In genomic region chr2:45168606-45169005, GRCm38 (mm10) we compare ENCODE assay signal across 21 mouse cellular contexts. TPM values are rescaled to one million over a fixed set of nuclear protein-coding genes. Genes with fewer than 3 reads are reported as not detected.
A peak's percentile ranks its signal among the peaks of the same experiment; 100 is the strongest.
DNase-seq lines count a peak whose midpoint lies in the region; ATAC-seq and TF ChIP-seq lines count a peak whose summit lies in the region.
"Had no signal": no experiment of that assay in that cellular context is flagged by ENCODE, and none has a peak within 500 bp of the region (broad histone marks: within the 10 kb centered on the region; RNA-seq: fewer than 3 reads in every experiment).

No protein-coding gene starts in this region.

- H3K27ac ChIP-seq in forebrain, postnatal 0 days (ENCODE audit: low read depth, low read length): no peak overlapping the region
- H3K27ac ChIP-seq in forebrain, embryonic 11.5 days (ENCODE audit: low read depth, low read length): no peak overlapping the region
- H3K27ac ChIP-seq: embryonic facial prominence, embryonic 13.5 days; heart, embryonic 13.5 days; hindbrain, embryonic 12.5 days; hindbrain, postnatal 0 days had no signal

- H3K4me1 ChIP-seq in forebrain, postnatal 0 days (ENCODE audit: insufficient read depth): no peaks in the 10 kb centered on the region
- H3K4me1 ChIP-seq in forebrain, embryonic 11.5 days (replicated peaks; ENCODE audit: control insufficient read depth, insufficient read depth, low read length): peaks cover 5% of the 10 kb centered on the region; the same call in 1 of the 2 replicates

- no peak for TF ChIP-seq CTCF in forebrain, postnatal 0 days (IDR thresholded peaks at IDR 0.05; ENCODE audit: low read depth)

- no peaks in the 10 kb centered on the region for H3K27me3 ChIP-seq in forebrain, postnatal 0 days (ENCODE audit: insufficient read depth, low read length)
- no peaks in the 10 kb centered on the region for H3K27me3 ChIP-seq in forebrain, embryonic 11.5 days (ENCODE audit: control insufficient read depth, insufficient read depth, low read length)
- H3K27me3 ChIP-seq: embryonic facial prominence, embryonic 13.5 days; heart, embryonic 13.5 days; hindbrain, embryonic 12.5 days had no signal

- H3K4me2 ChIP-seq in forebrain, postnatal 0 days (ENCODE audit: low read depth): no peak overlapping the region
- no peak overlapping the region for H3K4me2 ChIP-seq in forebrain, embryonic 11.5 days (ENCODE audit: low read depth, low read length, severe bottlenecking)
- H3K4me2 ChIP-seq: embryonic facial prominence, embryonic 13.5 days; heart, embryonic 13.5 days; hindbrain, embryonic 12.5 days had no signal

- ATAC-seq in forebrain, postnatal 0 days: peak; percentile 42; the same call in 1 of the 2 replicates
- no peak for ATAC-seq in forebrain, embryonic 11.5 days (replicated peaks; ENCODE audit: low FRiP score)
- ATAC-seq: CD4-positive, CD25-positive, alpha-beta regulatory T cell, adult 4 months; hindbrain, postnatal 0 days had no signal

- no peaks in the 10 kb centered on the region for H3K36me3 ChIP-seq in forebrain, postnatal 0 days (ENCODE audit: insufficient read depth)
- H3K36me3 ChIP-seq in forebrain, embryonic 11.5 days (ENCODE audit: control insufficient read depth, insufficient read depth, low read length): no peaks in the 10 kb centered on the region
- H3K36me3 ChIP-seq: embryonic facial prominence, embryonic 13.5 days; G1E; heart, embryonic 13.5 days; hindbrain, embryonic 12.5 days had no signal

- no peak overlapping the region for H3K4me3 ChIP-seq in forebrain, postnatal 0 days (ENCODE audit: low read depth, low read length)
- no peak overlapping the region for H3K4me3 ChIP-seq in forebrain, embryonic 11.5 days (ENCODE audit: low read depth, low read length)
- H3K4me3 ChIP-seq: embryonic facial prominence, embryonic 13.5 days; heart, embryonic 13.5 days; hindbrain, embryonic 12.5 days had no signal

- WGBS in forebrain, postnatal 0 days: 70% methylated on average over 3 of the region's 3 CpGs
- 88% methylated on average over 3 of the region's 3 CpGs for WGBS in forebrain, embryonic 11.5 days

- no peaks in the 10 kb centered on the region for H3K9me3 ChIP-seq in forebrain, postnatal 0 days (ENCODE audit: low read length)
- H3K9me3 ChIP-seq in forebrain, embryonic 11.5 days (ENCODE audit: control insufficient read depth, low read length): no peaks in the 10 kb centered on the region
- H3K9me3 ChIP-seq: embryonic facial prominence, embryonic 13.5 days; G1E; heart, embryonic 13.5 days; hindbrain, embryonic 12.5 days had no signal

- H3K9ac ChIP-seq in forebrain, postnatal 0 days: no peak overlapping the region
- H3K9ac ChIP-seq in forebrain, embryonic 11.5 days (ENCODE audit: low read length): no peak overlapping the region
- H3K9ac ChIP-seq: embryonic facial prominence, embryonic 13.5 days; heart, embryonic 13.5 days; hindbrain, embryonic 12.5 days had no signal

- DNase-seq in adrenal gland, postnatal 10 days: peak; percentile 34
- no peak for DNase-seq in adrenal gland, adult 2 months
- DNase-seq in forebrain, postnatal 0 days: peak; percentile 44
- DNase-seq in forebrain, embryonic 11.5 days (ENCODE audit: low spot score): no peak
- DNase-seq in retina, embryonic 14.5 days (ENCODE audit: low spot score): peak; percentile 44
- DNase-seq in retina, postnatal 1 day: no peak
- DNase-seq in layer of hippocampus, postnatal 36 days: peak; percentile 48 to 51
- no peak for DNase-seq in right cerebral cortex, postnatal 4 days
- DNase-seq: B cell, adult 2 months; cerebellum, adult 11-12 months; cerebellum, adult 9-10 months; cerebellum, postnatal 25 days; gastrocnemius, postnatal 36 days; heart, adult 11 months; heart, postnatal 36 days had no signal

RNA-seq across cellular contexts. Expression of gene Zeb2, which starts 51.4 kb away (rescaled TPM):
- 100 to 1,000 TPM; 129 to 138 TPM for total RNA-seq in adrenal gland, postnatal 10 days (2021)
- 100 to 1,000 TPM; 162 to 223 TPM for total RNA-seq in adrenal gland, adult 2 months (2021)
- 9.8 and 12.4 TPM in 2 replicates for polyA plus RNA-seq in adrenal gland, adult 2 months (2012; rRNA removed)
- 150 and 186 TPM in 2 replicates for total RNA-seq in forebrain, postnatal 0 days (2014; rRNA removed)
- polyA plus RNA-seq in forebrain, postnatal 0 days (2015; fragmentation: Nextera tagmentation; extraction: Ambion mirVana): 47.7 and 50.6 TPM in 2 replicates
- 45.6 and 50.0 TPM in 2 replicates for polyA plus RNA-seq in forebrain, embryonic 11.5 days (2014; fragmentation: Nextera tagmentation; extraction: Ambion mirVana)
- 100 to 1,000 TPM; 402 to 403 TPM for total RNA-seq in layer of hippocampus, postnatal 36 days (2021)

Comparison
In these comparisons a context has a peak if more than half of its experiments do, and no peak if none do; other contexts are left out.
1. DNase-seq: peak in adrenal gland, postnatal 10 days (single experiment), forebrain, postnatal 0 days (single experiment), retina, embryonic 14.5 days (single experiment) and layer of hippocampus, postnatal 36 days (2 of 2); none in adrenal gland, adult 2 months (single experiment), forebrain, embryonic 11.5 days (single experiment), retina, postnatal 1 day (single experiment) and right cerebral cortex, postnatal 4 days (single experiment).